Mouse (Mus musculus): ENCODE data around the gene Klra6. TPM values are rescaled to one million over a fixed set of nuclear protein-coding genes. Genes with fewer than 3 reads are reported as not detected.
"Not testable (repeated sequence)": the region's sequence is repeated elsewhere in the genome, so short reads cannot be mapped to it uniquely, and the experiment has no call there.

Gene Klra6
- polyA plus RNA-seq (2012; rRNA removed): not detected in 2 replicates

DNA sequence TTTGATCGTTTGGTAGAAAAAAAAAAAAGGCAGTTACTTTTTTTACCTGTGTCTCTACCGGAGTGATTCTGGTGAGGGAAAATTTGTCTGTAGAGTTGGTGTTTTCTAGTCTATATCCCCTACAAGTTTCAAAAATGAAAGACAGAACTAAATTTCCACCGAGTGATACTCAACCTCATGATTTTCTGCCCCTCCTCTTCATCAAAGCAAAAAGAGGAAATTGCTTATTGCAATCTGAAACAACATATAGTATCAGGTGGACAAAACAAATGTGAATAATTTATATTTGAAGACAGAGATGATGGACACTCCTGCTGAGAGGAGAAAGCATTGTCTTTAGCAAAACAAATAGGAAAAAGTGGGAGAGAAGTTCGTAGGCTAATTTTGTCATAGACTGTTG is at the start of gene Klra6:
Klra6 (minus strand) TSS at position 101 of the 400 bp plus-strand sequence.
- no peak for TF ChIP-seq POLR2A (IDR thresholded peaks at IDR 0.05; ENCODE audit: borderline replicate concordance, extremely low read depth, insufficient read depth, insufficient read length, poor library complexity, severe bottlenecking)
- no peak for DNase-seq (ENCODE audit: low read depth)

DNA sequence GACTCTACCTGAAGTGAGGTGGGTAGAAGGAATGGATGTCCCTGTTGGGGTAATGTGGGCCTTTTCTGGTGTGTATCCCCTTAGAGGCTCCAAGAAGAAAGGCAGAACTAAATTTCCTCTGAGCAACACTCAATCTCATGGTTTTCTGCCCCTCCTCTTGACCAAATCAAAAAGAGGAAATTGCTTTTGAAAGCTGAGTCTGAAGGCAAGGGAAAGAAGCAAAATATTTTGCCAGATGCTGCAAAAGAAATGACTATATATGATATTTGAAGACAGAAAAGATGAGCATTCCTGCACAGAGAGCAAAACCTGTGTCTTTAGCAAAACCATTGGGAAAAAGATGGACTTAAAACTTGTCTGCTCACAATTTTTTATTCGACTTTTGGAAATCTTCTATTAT is 40.4 kb upstream of the Klra6 start, which contains the start of gene Klra4:
Klra4 (minus strand) TSS at position 101 of the 400 bp plus-strand sequence.
- DNase-seq (ENCODE audit: low read depth): not testable (repeated sequence)

DNA sequence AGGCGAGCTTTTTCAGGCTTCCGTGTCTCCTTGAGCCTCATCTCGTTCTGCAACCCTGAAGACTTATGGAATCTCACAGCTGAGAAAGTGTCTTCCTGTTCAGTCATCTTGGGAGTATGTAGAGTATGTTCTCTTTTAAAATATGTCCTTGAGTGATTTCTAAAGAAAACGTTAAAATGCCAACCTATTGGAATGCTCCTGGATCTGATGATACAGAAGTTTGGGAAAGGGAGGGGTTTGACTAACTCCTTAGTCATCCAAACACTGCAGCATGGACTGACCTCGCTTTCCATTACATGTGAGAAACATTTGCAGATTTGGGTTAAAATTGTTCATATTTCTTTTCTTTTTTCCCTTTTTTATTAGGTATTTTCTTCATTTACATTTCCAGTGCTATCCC is 38.4 kb upstream of the Klra6 start:
- DNase-seq (ENCODE audit: low read depth): no peak
- TF ChIP-seq CTCF (IDR thresholded peaks at IDR 0.05; ENCODE audit: borderline replicate concordance, extremely low read depth, insufficient read depth, insufficient read length): no peak
- TF ChIP-seq POLR2A (IDR thresholded peaks at IDR 0.05; ENCODE audit: borderline replicate concordance, extremely low read depth, insufficient read depth, insufficient read length, poor library complexity, severe bottlenecking): no peak

DNA sequence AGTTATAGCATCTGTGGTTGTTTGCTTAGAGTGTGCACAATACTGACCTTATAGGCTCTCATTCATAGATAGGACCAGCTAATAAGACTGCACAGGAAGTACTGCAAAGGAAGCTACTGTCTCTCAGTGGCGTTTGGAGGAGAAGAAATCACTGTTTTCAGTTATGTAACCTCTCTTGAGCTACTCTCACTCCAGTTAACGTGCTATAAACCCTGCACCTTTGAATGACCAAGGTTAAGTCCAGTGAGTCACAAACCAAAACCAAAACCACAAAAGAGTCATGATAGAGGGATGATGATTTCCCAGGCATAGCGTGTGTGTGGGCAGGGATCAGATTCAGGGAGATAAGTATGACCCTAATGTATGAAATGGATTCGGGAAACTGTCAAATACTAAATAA is 8.4 kb upstream of the Klra6 start:
- DNase-seq (ENCODE audit: low read depth): not testable (repeated sequence)

DNA sequence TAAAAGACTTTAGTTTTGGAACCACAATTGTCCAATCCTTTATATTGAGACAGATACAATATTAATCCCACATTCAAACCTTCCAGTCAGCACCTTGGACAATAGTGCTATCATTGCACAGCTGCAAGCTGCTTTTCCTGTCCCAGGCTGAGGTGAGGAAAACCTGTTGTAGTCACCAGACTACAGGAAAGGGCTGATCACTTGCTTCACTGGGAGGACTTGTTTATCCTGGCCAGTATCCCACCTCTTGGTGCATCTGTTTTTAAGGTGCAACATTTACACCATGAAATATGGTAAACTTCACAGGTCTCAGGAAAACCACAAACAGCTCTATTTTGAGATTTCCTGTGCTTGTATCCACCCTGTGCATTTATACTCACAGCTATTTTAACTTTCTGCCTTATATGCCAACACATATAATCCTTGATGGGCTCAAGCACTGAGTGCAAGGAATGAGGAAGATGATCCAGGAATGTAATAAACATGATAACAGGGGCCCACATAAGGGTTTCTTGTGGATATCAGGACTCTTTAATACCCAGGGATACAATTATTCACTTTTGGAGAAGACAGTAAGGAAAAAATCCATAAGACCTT is 4.8 kb upstream of the Klra6 start:
- not testable (repeated sequence) for DNase-seq (ENCODE audit: low read depth)

Other genes with a start within 250 kb of the Klra6 start
- not detected in 2 replicates for gene Gm156, start 242.7 kb downstream of the Klra6 start, polyA plus RNA-seq (2012; rRNA removed)
- not detected in 2 replicates for gene Gm17631, start 164.3 kb downstream of the Klra6 start, polyA plus RNA-seq (2012; rRNA removed)
- not detected in 2 replicates for gene Klra17, start 150.3 kb downstream of the Klra6 start, polyA plus RNA-seq (2012; rRNA removed)
- not detected in 2 replicates for gene Klra5, start 109.3 kb downstream of the Klra6 start, polyA plus RNA-seq (2012; rRNA removed)
- gene Klra4, start 40.3 kb upstream of the Klra6 start, polyA plus RNA-seq (2012; rRNA removed): not detected in 2 replicates
- not detected in 2 replicates for gene Klra8, start 102.9 kb upstream of the Klra6 start, polyA plus RNA-seq (2012; rRNA removed)
- not detected in 2 replicates for gene Klra9, start 166.2 kb upstream of the Klra6 start, polyA plus RNA-seq (2012; rRNA removed)
- gene Klra7, start 206.4 kb upstream of the Klra6 start, polyA plus RNA-seq (2012; rRNA removed): not detected in 2 replicates